Mouse (Mus musculus) embryo, embryonic 10 days (tissue): ENCODE measurements around the gene Tymp.

Source experiments
- DNase-seq: peaks from one replicate; pipeline ENCODE4 v3.0.0-alpha.2; 2015; ENCODE audit warnings: low spot score

The Tymp gene

GRCm38 (mm10) chr15:89376957-89377356, at the start of gene Tymp:
Gene Tymp, minus strand, starts transcription at chr15:89377039.
- no peak for DNase-seq

GRCm38 (mm10) chr15:89425711-89426121, 48.9 kb upstream of the Tymp start, which contains the start of gene Cpt1b:
Gene Cpt1b, minus strand, starts transcription at chr15:89425863.
- DNase-seq: no peak

GRCm38 (mm10) chr15:89424621-89425020, 47.8 kb upstream of the Tymp start:
- DNase-seq: no peak

- no peak for DNase-seq
These were observed 45.1 kb upstream of the Tymp start for GRCm38 (mm10) chr15:89421938-89422337.

- DNase-seq: no peak
These were observed 38.4 kb upstream of the Tymp start for GRCm38 (mm10) chr15:89415282-89415681.

- DNase-seq: no peak
These were observed 33.3 kb upstream of the Tymp start, which contains the start of gene Syce3 for GRCm38 (mm10) chr15:89410118-89410517. Gene Syce3, minus strand, starts transcription at chr15:89410503.

GRCm38 (mm10) chr15:89406691-89407090, 29.9 kb upstream of the Tymp start:
- DNase-seq: no peak

GRCm38 (mm10) chr15:89404831-89405623, 28.2 kb upstream of the Tymp start:
- no peak for DNase-seq

GRCm38 (mm10) chr15:89402471-89402870, 25.6 kb upstream of the Tymp start:
- DNase-seq: no peak

- DNase-seq: no peak
These were observed 22.9 kb upstream of the Tymp start for GRCm38 (mm10) chr15:89399716-89400115.

- no peak for DNase-seq
These were observed 21.3 kb upstream of the Tymp start for GRCm38 (mm10) chr15:89398146-89398545.

- no peak for DNase-seq
These were observed 20.0 kb upstream of the Tymp start for GRCm38 (mm10) chr15:89396883-89397282.

GRCm38 (mm10) chr15:89390081-89390480, 13.2 kb upstream of the Tymp start:
- DNase-seq: no peak

GRCm38 (mm10) chr15:89387127-89387526, 10.3 kb upstream of the Tymp start:
- no peak for DNase-seq

GRCm38 (mm10) chr15:89384617-89385016, 7.8 kb upstream of the Tymp start, which contains the start of gene Klhdc7b:
Gene Klhdc7b, plus strand, starts transcription at chr15:89384917.
- no peak for DNase-seq

- DNase-seq: no peak
These were observed 2.6 kb upstream of the Tymp start for GRCm38 (mm10) chr15:89379429-89379828.

GRCm38 (mm10) chr15:89378831-89379401, 2.1 kb upstream of the Tymp start, which contains the start of gene Odf3b:
Gene Odf3b, minus strand, starts transcription at chr15:89379282.
- DNase-seq: peak; percentile 53

GRCm38 (mm10) chr15:89377938-89378828, 1.3 kb upstream of the Tymp start:
- no peak for DNase-seq

GRCm38 (mm10) chr15:89377362-89377761, 523 bp upstream of the Tymp start:
- DNase-seq: no peak

GRCm38 (mm10) chr15:89376040-89376439, 799 bp downstream of the Tymp start:
- no peak for DNase-seq

GRCm38 (mm10) chr15:89374801-89375534, 1.9 kb downstream of the Tymp start:
- no peak for DNase-seq

GRCm38 (mm10) chr15:89374340-89374739, 2.5 kb downstream of the Tymp start:
- DNase-seq: no peak
